Mouse (Mus musculus) ES-E14 (cell line): ENCODE measurements at regions not wholly inside any gene's neighbourhood (a gene's known extent, or its start where the extent isn't known, plus 50 kb on each side); places are given as distances from the start of the nearest gene placed in this dataset.

Source experiments
- DNase-seq: peaks from one replicate; pipeline ENCODE4 v3.0.0-alpha.2; 2013; ENCODE audit warnings: low read depth, low spot score
- H3K27ac ChIP-seq: 2 replicates; pipeline ENCODE4 v1.5.1; 2012; ENCODE audit warnings: low read depth, mild to moderate bottlenecking, low read length, moderate library complexity, mixed read lengths; ENCODE audit not compliant: poor library complexity, insufficient read depth, severe bottlenecking
- H3K36me3 ChIP-seq: 2 replicates; pipeline ENCODE4 v1.6.1; 2012; ENCODE audit warnings: mild to moderate bottlenecking, low read length, moderate library complexity, mixed read lengths; ENCODE audit not compliant: control insufficient read depth, poor library complexity, insufficient read depth, severe bottlenecking
- H3K4me1 ChIP-seq, 2 experiments: fragments of 150-350 bp in 1 of 2; sonication (generic) in 1 of 2; 2 replicates each; pipeline ENCODE4 v1.6.1; 2012; ENCODE audit warnings: low read length in 2 of 2, mild to moderate bottlenecking in 1 of 2, mixed read lengths in 1 of 2; ENCODE audit not compliant: control insufficient read depth in 2 of 2, insufficient read depth in 2 of 2, poor library complexity in 1 of 2
- H3K4me3 ChIP-seq, 2 experiments: fragments of 150-350 bp in 1 of 2; sonication (generic) in 1 of 2; 2 replicates each; pipeline ENCODE4 v1.5.1; 2012; ENCODE audit warnings: low read length in 2 of 2, low read depth in 1 of 2, mild to moderate bottlenecking in 1 of 2, mixed read lengths in 1 of 2; ENCODE audit not compliant: insufficient read depth in 1 of 2, poor library complexity in 1 of 2, severe bottlenecking in 1 of 2
- H3K9ac ChIP-seq: 2 replicates; pipeline ENCODE4 v1.6.1; 2012; ENCODE audit warnings: low read depth, mild to moderate bottlenecking, low read length, mixed read lengths; ENCODE audit not compliant: poor library complexity, insufficient read depth, severe bottlenecking
- H3K9me3 ChIP-seq: fragments of 150-350 bp; sonication (generic); 2 replicates; pipeline ENCODE4 v1.6.1; 2012; ENCODE audit warnings: low read depth, mild to moderate bottlenecking, low read length; ENCODE audit not compliant: control insufficient read depth, insufficient read depth
- CHD2 ChIP-seq: IDR thresholded peaks from 2 replicates; pipeline ENCODE4 v1.6.1; 2014; ENCODE audit warnings: mild to moderate bottlenecking, low read depth, low read length, inconsistent platforms
- HCFC1 ChIP-seq: IDR thresholded peaks from 2 replicates; pipeline ENCODE4 v1.6.1; 2012; ENCODE audit warnings: low read length, inconsistent platforms, borderline replicate concordance; ENCODE audit not compliant: insufficient read depth
- MAFK ChIP-seq: IDR thresholded peaks from 2 replicates; pipeline ENCODE4 v1.6.1; 2014; ENCODE audit warnings: mild to moderate bottlenecking, low read depth, low read length, inconsistent platforms; ENCODE audit not compliant: insufficient read depth
- ZC3H11A ChIP-seq: IDR thresholded peaks from 2 replicates; pipeline ENCODE4 v1.6.1; 2012; ENCODE audit warnings: low read depth, mild to moderate bottlenecking, inconsistent platforms, low read length, borderline replicate concordance
- ZNF384 ChIP-seq: IDR thresholded peaks from 2 replicates; pipeline ENCODE4 v1.6.1; 2012; ENCODE audit warnings: low read depth, low read length, inconsistent platforms
- in situ Hi-C, 2 experiments: fragments of 600-800 bp; cut with MboI; formaldehyde crosslinking; loops; one replicate each; pipeline ENCODE4 v1.15.1; 2025; ENCODE audit warnings: low sequenced_read_pairs in 2 of 2, inconsistent platforms in 1 of 2; ENCODE audit not compliant: unreplicated experiment in 2 of 2

DNA sequence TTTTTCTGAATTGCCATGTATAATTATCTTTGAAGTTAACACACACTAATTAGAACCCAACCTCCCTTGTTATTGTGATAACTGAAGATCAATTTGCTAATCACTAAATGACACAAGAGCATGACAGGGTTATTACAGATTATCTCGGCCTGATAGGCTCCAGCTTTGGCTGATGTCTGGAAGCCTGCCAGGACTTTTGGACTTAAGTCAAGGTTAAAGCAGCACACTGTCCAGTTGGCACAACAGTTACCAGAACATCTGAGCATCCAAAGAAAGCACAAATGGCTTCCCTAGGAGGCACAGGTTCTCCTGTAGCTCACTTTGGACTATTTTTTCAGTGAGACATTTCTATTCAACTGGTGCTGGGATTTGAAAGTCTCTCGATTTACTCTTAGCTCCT lies 475.0 kb upstream of the A730009L09Rik start:
- in situ Hi-C loops = no loop called here
- H3K9ac ChIP-seq = no peak overlapping the region
- DNase-seq = no peak
- no peak overlapping the region for H3K27ac ChIP-seq
- H3K9me3 ChIP-seq = no peaks in the 10 kb centered on the region
- TF ChIP-seq ZC3H11A (no peak), MAFK (no peak), ZNF384 (no peak), CHD2 (no peak), HCFC1 (no peak)
- H3K4me1 ChIP-seq = no peaks in the 10 kb centered on the region; a peak in 1 of 4 replicates
- no peaks in the 10 kb centered on the region for H3K36me3 ChIP-seq
- H3K4me3 ChIP-seq = no peak overlapping the region

DNA sequence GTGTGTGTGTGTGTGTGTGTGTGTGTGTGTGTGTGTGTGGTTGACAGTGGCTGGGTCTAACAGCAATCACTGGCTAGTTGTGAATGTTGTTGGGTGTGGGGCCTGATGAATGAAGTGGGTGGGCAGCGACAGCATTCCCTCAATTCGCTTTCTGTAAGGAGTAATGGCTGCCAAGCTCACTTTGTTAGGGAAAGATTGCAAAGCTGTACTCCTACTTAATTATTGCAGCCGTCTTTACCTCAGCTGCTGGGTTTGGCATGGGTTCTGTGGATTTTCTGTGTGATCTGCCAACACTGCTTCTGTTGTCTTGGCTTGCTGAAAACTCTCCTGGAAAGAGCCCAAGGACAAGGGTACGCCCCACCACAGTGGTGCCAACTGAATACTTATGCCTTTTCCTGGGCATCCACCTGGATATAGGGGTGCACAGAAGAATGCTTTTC lies 472.9 kb upstream of the A730009L09Rik start:
- TF ChIP-seq HCFC1 (no peak), ZNF384 (no peak), ZC3H11A (no peak), MAFK (no peak), CHD2 (no peak)
- in situ Hi-C loops = no loop called here

DNA sequence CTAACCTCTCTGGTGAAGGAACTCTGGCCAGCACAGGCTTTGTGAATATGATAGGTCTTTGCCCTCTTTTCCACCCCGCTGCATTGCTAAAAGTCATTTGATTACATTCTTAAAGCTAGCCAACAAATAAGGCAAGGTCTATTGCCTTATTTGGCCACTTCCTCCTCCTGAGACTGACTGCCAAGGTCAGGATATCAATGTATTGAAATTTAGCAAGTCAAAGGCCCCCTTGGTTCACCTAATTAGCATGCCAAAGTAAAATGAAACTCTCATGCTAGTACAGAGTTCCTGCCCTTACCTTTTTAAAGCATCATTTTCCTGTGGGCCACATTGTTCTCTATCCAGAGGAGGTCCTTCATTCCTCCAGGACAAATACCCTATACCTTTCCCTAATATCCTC lies 469.6 kb upstream of the A730009L09Rik start:
- Histone ChIP-seq H3K36me3 (no peaks in the 10 kb centered on the region), H3K9me3 (no peaks in the 10 kb centered on the region), H3K4me3 (no peak overlapping the region), H3K9ac (no peak overlapping the region), H3K4me1 (peaks cover 0 to 2% of the 10 kb centered on the region in 2 experiments; a peak in 2 of 4 replicates), H3K27ac (no peak overlapping the region)
- peak; percentile 13 for DNase-seq
- in situ Hi-C loops = no loop called here
- TF ChIP-seq MAFK (no peak), ZC3H11A (no peak), CHD2 (no peak), HCFC1 (no peak), ZNF384 (no peak)

More for the DNA sequence above, 472.9 kb upstream of the A730009L09Rik start:
- Histone ChIP-seq H3K36me3 (no peaks in the 10 kb centered on the region), H3K27ac (no peak overlapping the region), H3K4me1 (peaks cover 0 to 2% of the 10 kb centered on the region in 2 experiments; a peak in 2 of 4 replicates), H3K9ac (no peak overlapping the region), H3K4me3 (no peak overlapping the region), H3K9me3 (no peaks in the 10 kb centered on the region)
- DNase-seq = no peak
